Mouse (Mus musculus) monocyte, adult 59 days (primary cell): ENCODE data around the gene Mto1. TPM values are rescaled to one million over a fixed set of nuclear protein-coding genes. Genes with fewer than 3 reads are reported as not detected.

Experiments
- total RNA-seq, 2 experiments: library from RNA; stranded (reverse); gene quantifications; one replicate each; pipeline ENCODE4 v1.2.4; 2023

The Mto1 gene
- total RNA-seq, result 10 to 100 TPM; 20.4 to 24.2 TPM

GRCm38 (mm10) chr9:78447973-78448873 lies at the start of gene Mto1, which contains the start of gene Gm17324:
TSS of gene Mto1 (plus strand) at chr9:78448208.
TSS of gene Gm17324 (minus strand) at chr9:78448786.

DNA sequence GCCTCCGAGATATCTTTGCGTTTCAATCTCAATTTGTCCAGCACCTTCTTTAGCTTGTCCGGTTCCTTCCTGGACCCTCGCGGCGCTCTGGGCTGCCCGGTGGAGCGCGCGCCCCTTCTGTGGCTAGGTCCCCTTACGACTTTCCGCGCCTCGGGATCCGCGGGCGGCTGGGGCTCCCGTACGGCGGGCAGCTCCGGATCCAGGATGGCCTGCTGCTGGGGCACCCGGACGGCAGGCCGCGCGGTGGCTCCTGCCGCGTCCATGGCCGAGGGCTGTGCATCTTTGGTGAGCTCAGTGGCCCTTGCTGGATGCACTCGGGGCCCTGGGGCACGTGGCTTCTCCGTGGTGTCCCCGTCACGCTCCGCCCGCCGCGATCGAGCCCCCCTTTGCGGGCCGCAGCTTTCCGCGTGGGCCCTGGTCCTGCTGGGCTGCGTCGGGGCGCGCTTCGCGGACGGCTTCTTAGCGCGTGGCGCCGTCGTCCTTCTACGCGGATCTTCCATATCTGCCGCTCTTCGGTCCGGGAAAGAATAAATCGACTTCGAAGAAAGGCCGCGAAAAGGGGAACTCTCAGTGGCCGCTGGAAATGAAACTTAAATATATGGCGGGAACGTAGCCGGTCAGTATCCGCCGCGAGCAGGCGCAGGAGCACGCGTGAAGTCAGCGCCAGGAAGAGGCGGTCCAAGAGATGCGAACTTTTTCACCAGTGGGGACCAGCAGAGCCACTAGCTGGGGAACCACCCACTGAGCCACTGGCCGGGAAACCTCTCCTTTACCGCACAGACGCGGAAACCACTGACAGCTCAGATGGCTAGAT lies 5.2 kb upstream of the Mto1 start, which contains the start of gene Cgas:
Cgas (minus strand) TSS at position 659 of the 814 bp plus-strand sequence.

DNA sequence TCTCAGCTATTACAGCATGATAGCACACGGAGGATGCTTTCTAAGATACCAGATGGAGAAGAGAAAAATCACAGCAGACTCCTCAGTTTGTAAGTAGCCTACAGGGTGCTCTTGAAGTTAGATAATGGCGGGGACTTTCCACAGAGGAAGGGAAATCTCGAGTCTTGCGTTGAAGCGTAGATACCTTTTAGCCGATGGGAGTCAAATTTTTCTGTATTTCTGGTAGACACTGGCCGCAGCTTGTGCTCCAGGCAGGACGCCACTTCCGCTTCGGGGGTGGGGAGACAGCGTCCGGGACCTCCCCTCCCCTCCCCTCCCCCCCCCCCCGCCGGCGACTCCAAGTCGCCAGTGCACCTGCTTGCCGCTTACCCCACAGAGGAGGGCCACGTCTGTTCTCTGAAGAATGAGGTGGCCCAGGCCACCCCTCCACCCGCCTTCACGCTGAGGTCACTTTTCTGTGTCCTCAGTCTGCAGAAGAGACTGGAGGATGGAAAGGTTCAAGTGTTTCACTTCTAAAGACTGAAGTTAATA lies 40.9 kb downstream of the Mto1 start, which contains the start of gene Eef1a1:
Eef1a1 (minus strand) TSS at position 262 of the 531 bp plus-strand sequence.

Other genes starting within 250 kb of the Mto1 start
- gene Gsta1, start 217.6 kb upstream of the Mto1 start, total RNA-seq, result not detected
- not detected for gene Gm3776, start 191.1 kb upstream of the Mto1 start, total RNA-seq
- gene Gm10639, start 158.3 kb upstream of the Mto1 start, total RNA-seq, result not detected
- gene Omt2a, start 133.4 kb upstream of the Mto1 start, total RNA-seq, result not detected
- gene Omt2b, start 120.6 kb upstream of the Mto1 start, total RNA-seq, result not detected
- gene Gsta2, start 92.4 kb upstream of the Mto1 start, total RNA-seq, result not detected
- not detected for gene Dppa5a, start 80.0 kb upstream of the Mto1 start, total RNA-seq
- not detected for gene Ooep, start 69.5 kb upstream of the Mto1 start, total RNA-seq
- not detected for gene Ddx43, start 52.4 kb upstream of the Mto1 start, total RNA-seq
- 1 to 10 TPM; 5.6 to 7.4 TPM for gene Cgas, start 5.0 kb upstream of the Mto1 start, total RNA-seq
- not detected for gene Gm17324, start 578 bp downstream of the Mto1 start, total RNA-seq
- gene Eef1a1, start 40.9 kb downstream of the Mto1 start, total RNA-seq, result 1,000 to 10,000 TPM; 7,015 to 7,618 TPM
- 10 to 100 TPM; 11.8 to 13.2 TPM for gene Slc17a5, start 139.8 kb downstream of the Mto1 start, total RNA-seq
- under 1 TPM; 0.24 TPM for gene Cd109, start 167.3 kb downstream of the Mto1 start, total RNA-seq